Mouse (Mus musculus): Measurements from ENCODE around the gene Nampt. TPM values are rescaled to one million over a fixed set of nuclear protein-coding genes. Genes with fewer than 3 reads are reported as not detected.

Nampt gene
- 36.9 TPM for total RNA-seq (2023)

GRCm38 (mm10) chr12:32819416-32819815, at the start of gene Nampt:
Gene Nampt (plus strand): TSS chr12:32819545.

Other genes starting within 250 kb of the Nampt start
- gene Sypl, start 134.3 kb downstream of the Nampt start, total RNA-seq (2023): 36.2 TPM